Mouse (Mus musculus) limb, embryonic 13.5 days (tissue): ENCODE measurements at regions not wholly inside any gene's neighbourhood (a gene's known extent, or its start where the extent isn't known, plus 50 kb on each side); places are given as distances from the start of the nearest gene placed in this dataset. TPM values are rescaled to one million over a fixed set of nuclear protein-coding genes. Genes with fewer than 3 reads are reported as not detected.
"Not testable (repeated sequence)": the region's sequence is repeated elsewhere in the genome, so short reads cannot be mapped to it uniquely, and the experiment has no call there.

ENCODE experiments used
- ATAC-seq: fragments of 200-750 bp; cut with Nextera tagmentation; 2 replicates; pipeline ENCODE4 v1.8.0; 2017; ENCODE audit warnings: low read depth, moderate number of reproducible peaks, moderate TSS enrichment; ENCODE audit not compliant: low FRiP score
- H3K27ac ChIP-seq: fragments of 300-500 bp; sonication (generic); 2 replicates; pipeline ENCODE4 v1.5.1; 2015; ENCODE audit warnings: inconsistent platforms, mild to moderate bottlenecking, moderate library complexity
- H3K27me3 ChIP-seq: fragments of 300-500 bp; sonication (generic); 2 replicates; pipeline ENCODE4 v1.6.1; 2015; ENCODE audit warnings: mild to moderate bottlenecking, inconsistent platforms
- H3K36me3 ChIP-seq: fragments of 300-500 bp; sonication (generic); 2 replicates; pipeline ENCODE4 v1.6.1; 2015; ENCODE audit warnings: inconsistent platforms, mild to moderate bottlenecking, moderate library complexity
- H3K4me1 ChIP-seq: fragments of 300-500 bp; sonication (generic); 2 replicates; pipeline ENCODE4 v1.6.1; 2015; ENCODE audit warnings: inconsistent platforms
- H3K4me2 ChIP-seq: fragments of 300-500 bp; sonication (generic); replicated peaks from 2 replicates; pipeline ENCODE4 v1.6.1; 2015; ENCODE audit warnings: inconsistent platforms, mild to moderate bottlenecking, moderate library complexity
- H3K4me3 ChIP-seq: fragments of 300-500 bp; sonication (generic); 2 replicates; pipeline ENCODE4 v1.5.1; 2015; ENCODE audit warnings: moderate library complexity, mild to moderate bottlenecking, inconsistent platforms
- H3K9ac ChIP-seq: fragments of 300-500 bp; sonication (generic); 2 replicates; pipeline ENCODE4 v1.6.1; 2015; ENCODE audit warnings: mild to moderate bottlenecking, inconsistent platforms
- H3K9me3 ChIP-seq: fragments of 300-500 bp; sonication (generic); 2 replicates; pipeline ENCODE4 v1.6.1; 2016; ENCODE audit warnings: inconsistent platforms
- WGBS: fragments of 180-500 bp; shearing (Covaris S2); methylation state at CpG from one replicate; pipeline ENCODE4 v1.1.7; 2015; 5-methylcytosine and 5-hydroxymethylcytosine counted together
- microRNA-seq: library from miRNA; unstranded; fragments of <30 nt; microRNA quantifications from one replicate; pipeline ENCODE4, GENCODE M21; 2016

DNA sequence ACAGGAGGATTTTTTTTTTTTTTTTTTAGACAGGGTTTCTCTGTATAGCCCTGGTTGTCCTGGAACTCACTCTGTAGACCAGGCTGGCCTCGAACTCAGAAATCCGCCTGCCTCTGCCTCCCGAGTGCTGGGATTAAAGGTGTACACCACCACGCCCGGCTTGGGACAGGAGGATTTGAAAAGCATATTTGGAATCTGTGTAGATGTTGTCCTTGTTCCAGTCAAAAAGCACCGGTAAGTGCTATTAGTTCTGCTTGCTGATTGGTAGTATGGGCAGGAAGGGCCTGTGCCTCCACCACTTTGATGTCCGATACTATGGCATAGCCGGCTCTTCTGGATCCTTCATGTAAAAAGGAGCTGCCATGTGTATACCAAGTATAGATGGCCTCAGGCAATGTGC, 66.5 kb upstream of the Lemd2 start:
- 94% methylated on average over 8 of the region's 8 CpGs for WGBS
- not testable (repeated sequence) for H3K4me3 ChIP-seq, H3K27me3 ChIP-seq, H3K4me1 ChIP-seq, H3K4me2 ChIP-seq, ATAC-seq, H3K9ac ChIP-seq, H3K36me3 ChIP-seq, H3K27ac ChIP-seq, H3K9me3 ChIP-seq

DNA sequence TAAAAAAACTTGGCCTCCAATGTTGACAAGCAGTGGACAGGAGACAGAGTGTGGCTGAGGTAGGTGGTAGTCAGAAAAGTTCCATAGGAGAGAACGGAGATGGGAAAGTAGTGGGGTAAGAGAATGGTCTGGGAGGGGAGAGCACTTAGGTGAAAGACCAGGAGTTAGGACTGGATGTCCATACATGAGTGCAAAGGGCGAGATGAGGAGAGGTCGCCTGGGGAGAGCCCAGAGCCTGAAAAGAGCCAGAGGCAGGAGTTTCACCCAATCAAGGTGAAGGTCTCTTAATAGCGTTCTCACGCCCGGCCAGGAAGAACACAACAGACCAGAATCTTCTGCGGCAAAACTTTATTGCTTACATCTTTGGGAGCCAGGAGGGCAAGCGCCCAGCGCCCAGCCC, 60.3 kb upstream of the Lemd2 start:
- H3K4me2 ChIP-seq, H3K36me3 ChIP-seq, H3K27ac ChIP-seq, H3K4me3 ChIP-seq, ATAC-seq, H3K9ac ChIP-seq, H3K27me3 ChIP-seq, H3K9me3 ChIP-seq, H3K4me1 ChIP-seq: not testable (repeated sequence)
- WGBS, result 93% methylated on average over 7 of the region's 9 CpGs

DNA sequence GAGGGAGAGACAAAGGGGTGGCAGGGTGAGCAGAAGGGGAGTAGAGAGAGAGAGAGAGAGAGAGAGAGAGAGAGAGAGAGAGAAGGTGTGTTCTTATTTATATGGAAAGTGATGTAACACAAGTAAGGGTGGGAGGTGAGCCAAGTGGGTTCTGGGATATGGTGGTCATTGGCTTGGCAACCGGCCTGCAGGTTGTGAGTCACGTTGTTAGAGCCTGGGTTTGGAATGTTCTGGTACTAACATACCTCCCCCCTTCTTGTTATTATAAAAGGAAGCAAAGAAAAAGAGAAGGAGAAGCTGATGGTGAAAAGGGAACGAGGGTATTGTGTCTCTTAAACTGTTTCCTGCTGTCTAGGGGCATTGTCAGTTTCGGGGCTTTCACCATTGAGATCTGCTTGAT, 58.3 kb upstream of the Lemd2 start:
- no peaks in the 10 kb centered on the region for H3K36me3 ChIP-seq
- H3K4me3 ChIP-seq, result no peak overlapping the region
- no peaks in the 10 kb centered on the region for H3K4me1 ChIP-seq
- H3K27ac ChIP-seq, result no peak overlapping the region
- no peak overlapping the region for H3K9ac ChIP-seq
- WGBS, result 71% methylated on average over 4 of the region's 4 CpGs
- H3K4me2 ChIP-seq, result no peak overlapping the region
- H3K27me3 ChIP-seq, result 0 out of 2 replicates have a peak, but pooled peaks cover 3% of the 10 kb centered on the region
- no peak for ATAC-seq
- no peaks in the 10 kb centered on the region; the same call in 1 of the 2 replicates for H3K9me3 ChIP-seq

- 85% methylated on average over 9 of the region's 9 CpGs for WGBS
- Histone ChIP-seq H3K27me3 (0 out of 2 replicates have a peak, but pooled peaks cover 3% of the 10 kb centered on the region), H3K36me3 (no peaks in the 10 kb centered on the region), H3K4me2 (no peak overlapping the region), H3K4me3 (no peak overlapping the region), H3K9ac (no peak overlapping the region), H3K9me3 (no peaks in the 10 kb centered on the region; the same call in 1 of the 2 replicates), H3K4me1 (no peaks in the 10 kb centered on the region), H3K27ac (no peak overlapping the region)
- no peak for ATAC-seq
Measured at GRCm38 (mm10) chr17:27261981-27262380, 57.7 kb upstream of the Lemd2 start.

DNA sequence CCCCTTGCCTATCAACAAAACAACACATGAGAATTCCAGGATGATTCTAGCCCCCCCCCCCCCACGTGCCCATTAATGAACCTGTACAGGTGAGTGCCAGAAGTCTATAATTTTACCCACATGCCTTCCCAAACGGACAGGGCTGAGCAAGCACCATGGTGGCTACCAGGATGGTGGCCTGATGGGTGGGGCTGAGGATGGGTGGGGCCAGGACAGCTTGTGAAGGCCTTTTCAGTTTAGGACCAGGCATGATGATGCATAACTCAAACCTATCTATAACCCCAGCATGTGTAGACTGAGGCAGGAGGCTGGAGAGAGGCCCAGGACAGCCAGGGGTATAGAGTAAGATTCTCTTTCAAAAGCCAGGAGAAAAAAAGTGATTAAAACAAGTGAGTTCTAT, 57.0 kb upstream of the Lemd2 start:
- no peak for ATAC-seq
- Histone ChIP-seq H3K36me3 (no peaks in the 10 kb centered on the region), H3K4me2 (no peak overlapping the region), H3K9ac (no peak overlapping the region), H3K4me3 (no peak overlapping the region), H3K27me3 (peaks cover 9% of the 10 kb centered on the region), H3K27ac (no peak overlapping the region), H3K9me3 (no peaks in the 10 kb centered on the region; the same call in 1 of the 2 replicates), H3K4me1 (no peaks in the 10 kb centered on the region)
- 66% methylated on average over 2 of the region's 2 CpGs for WGBS

GRCm38 (mm10) chr17:27260116-27260515, 55.8 kb upstream of the Lemd2 start:
- Histone ChIP-seq H3K4me1 (no peaks in the 10 kb centered on the region), H3K27ac (no peak overlapping the region), H3K9me3 (no peaks in the 10 kb centered on the region; the same call in 1 of the 2 replicates), H3K9ac (no peak overlapping the region), H3K4me3 (no peak overlapping the region), H3K36me3 (no peaks in the 10 kb centered on the region), H3K27me3 (peaks cover 14% of the 10 kb centered on the region), H3K4me2 (no peak overlapping the region)
- 91% methylated on average over 9 of the region's 9 CpGs for whole genome bisulfite sequencing
- no peak for ATAC-seq

DNA sequence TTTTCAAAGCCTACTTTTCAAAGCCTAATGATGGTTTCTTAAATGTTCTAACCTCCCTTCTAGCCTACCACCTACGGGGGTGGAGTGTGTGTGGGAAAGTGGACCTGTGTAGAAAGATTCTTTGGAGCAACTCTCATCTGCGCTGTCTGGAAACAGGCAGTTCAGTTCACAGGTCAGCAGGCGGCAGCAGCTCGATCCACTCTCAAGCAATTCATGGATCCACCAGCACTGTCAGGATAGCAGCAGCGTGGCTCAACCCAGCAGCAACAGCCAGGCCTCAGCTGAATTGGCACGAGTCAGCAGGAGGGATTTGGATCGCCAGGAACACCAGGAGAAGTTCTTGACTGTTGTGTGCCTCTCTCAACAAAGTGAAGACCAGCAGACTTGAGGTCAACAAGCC, 53.1 kb upstream of the Lemd2 start:
- Histone ChIP-seq H3K4me1 (no peaks in the 10 kb centered on the region), H3K9ac (no peak overlapping the region), H3K4me3 (no peak overlapping the region), H3K4me2 (no peak overlapping the region), H3K27me3 (peaks cover 14% of the 10 kb centered on the region), H3K27ac (no peak overlapping the region), H3K36me3 (no peaks in the 10 kb centered on the region), H3K9me3 (no peaks in the 10 kb centered on the region)
- no peak for ATAC-seq
- WGBS, result 53% methylated on average over 7 of the region's 7 CpGs

DNA sequence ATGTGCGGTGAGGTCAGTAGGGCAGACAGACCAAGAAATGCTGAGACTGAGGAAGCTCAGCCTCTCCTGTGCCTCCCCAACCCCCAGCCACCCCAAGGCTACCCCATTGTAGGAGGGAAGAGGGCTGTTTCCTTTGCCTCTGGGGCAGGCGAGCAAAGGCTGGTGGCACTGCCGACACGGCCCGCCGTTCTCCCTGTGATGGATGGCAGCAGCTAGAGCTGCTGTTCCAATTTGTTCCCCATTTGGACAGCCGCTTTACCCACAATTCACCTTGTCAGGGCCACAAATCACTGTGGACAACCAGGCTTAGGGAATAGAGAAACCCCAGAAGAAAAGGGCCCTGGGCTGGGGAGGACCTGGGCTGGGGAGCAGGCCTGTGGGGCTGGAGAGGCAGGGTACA, 51.5 kb upstream of the Lemd2 start:
- Histone ChIP-seq H3K27me3 (peaks cover 14% of the 10 kb centered on the region), H3K4me1 (peaks cover 6% of the 10 kb centered on the region), H3K36me3 (no peaks in the 10 kb centered on the region), H3K4me3 (no peak overlapping the region), H3K4me2 (no peak overlapping the region), H3K9me3 (no peaks in the 10 kb centered on the region), H3K9ac (no peak overlapping the region), H3K27ac (no peak overlapping the region)
- 39% methylated on average over 7 of the region's 7 CpGs for WGBS
- ATAC-seq, result no peak

Small RNAs in the stretch of these regions (microRNA-seq; reads per million reads assigned to microRNA genes)
- not detected for gene Mir7214
- gene Mir7216, result not detected
- not detected for gene Mir7217
- gene Mir7218, result not detected
